Mouse (Mus musculus) thymus, adult 2 months (tissue): ENCODE data around the gene Gatb. TPM values are rescaled to one million over a fixed set of nuclear protein-coding genes. Genes with fewer than 3 reads are reported as not detected.

Experiments used
- DNase-seq: peaks from one replicate; pipeline ENCODE4 v3.0.0; 2021
- H3K27ac ChIP-seq: fragments of 200-500 bp; 2 replicates; pipeline ENCODE4 v1.5.1; 2012; ENCODE audit warnings: low read length, control low read depth; ENCODE audit not compliant: control insufficient read depth, insufficient read depth
- H3K27me3 ChIP-seq: fragments of 200-500 bp; 2 replicates; pipeline ENCODE4 v1.6.1; 2012; ENCODE audit warnings: mild to moderate bottlenecking, low read length, moderate library complexity, mixed read lengths; ENCODE audit not compliant: control insufficient read depth, insufficient read depth
- H3K36me3 ChIP-seq: fragments of 200-500 bp; 2 replicates; pipeline ENCODE4 v1.6.1; 2012; ENCODE audit warnings: mild to moderate bottlenecking, low read length, moderate library complexity; ENCODE audit not compliant: control insufficient read depth, insufficient read depth
- H3K4me1 ChIP-seq: fragments of 200-500 bp; replicated peaks from 2 replicates; pipeline ENCODE4 v1.6.1; 2012; ENCODE audit warnings: low read length; ENCODE audit not compliant: control insufficient read depth, insufficient read depth
- H3K4me3 ChIP-seq: fragments of 200-500 bp; 2 replicates; pipeline ENCODE4 v1.5.1; 2012; ENCODE audit warnings: mild to moderate bottlenecking, low read length, control low read depth, moderate library complexity; ENCODE audit not compliant: control insufficient read depth, insufficient read depth
- CTCF ChIP-seq: fragments of 200-500 bp; IDR thresholded peaks from 2 replicates; pipeline ENCODE4 v1.5.1; 2012; ENCODE audit warnings: mild to moderate bottlenecking, control low read depth, low read length, moderate library complexity, borderline replicate concordance; ENCODE audit not compliant: control insufficient read depth, poor library complexity, insufficient read depth; ENCODE audit errors: extremely low read depth
- POLR2A ChIP-seq: fragments of 200-500 bp; IDR thresholded peaks from 2 replicates; pipeline ENCODE4 v1.6.1; 2012; ENCODE audit warnings: mild to moderate bottlenecking, low read length, control low read depth, moderate library complexity; ENCODE audit not compliant: control insufficient read depth, poor library complexity, insufficient read depth; ENCODE audit errors: extremely low read depth
- WGBS: fragments of 180-500 bp; shearing (Covaris S2); methylation state at CpG from one replicate; pipeline ENCODE4 v1.1.7; 2018; 5-methylcytosine and 5-hydroxymethylcytosine counted together
- polyA plus RNA-seq: library from polyadenylated mRNA; depleted of rRNA; stranded (reverse); fragments of >200 nt; gene quantifications from 2 replicates; pipeline ENCODE4 v1.2.3, GENCODE M21; 2012; rRNA removed

The Gatb gene
- polyA plus RNA-seq, result 4.8 and 4.9 TPM in 2 replicates

DNA sequence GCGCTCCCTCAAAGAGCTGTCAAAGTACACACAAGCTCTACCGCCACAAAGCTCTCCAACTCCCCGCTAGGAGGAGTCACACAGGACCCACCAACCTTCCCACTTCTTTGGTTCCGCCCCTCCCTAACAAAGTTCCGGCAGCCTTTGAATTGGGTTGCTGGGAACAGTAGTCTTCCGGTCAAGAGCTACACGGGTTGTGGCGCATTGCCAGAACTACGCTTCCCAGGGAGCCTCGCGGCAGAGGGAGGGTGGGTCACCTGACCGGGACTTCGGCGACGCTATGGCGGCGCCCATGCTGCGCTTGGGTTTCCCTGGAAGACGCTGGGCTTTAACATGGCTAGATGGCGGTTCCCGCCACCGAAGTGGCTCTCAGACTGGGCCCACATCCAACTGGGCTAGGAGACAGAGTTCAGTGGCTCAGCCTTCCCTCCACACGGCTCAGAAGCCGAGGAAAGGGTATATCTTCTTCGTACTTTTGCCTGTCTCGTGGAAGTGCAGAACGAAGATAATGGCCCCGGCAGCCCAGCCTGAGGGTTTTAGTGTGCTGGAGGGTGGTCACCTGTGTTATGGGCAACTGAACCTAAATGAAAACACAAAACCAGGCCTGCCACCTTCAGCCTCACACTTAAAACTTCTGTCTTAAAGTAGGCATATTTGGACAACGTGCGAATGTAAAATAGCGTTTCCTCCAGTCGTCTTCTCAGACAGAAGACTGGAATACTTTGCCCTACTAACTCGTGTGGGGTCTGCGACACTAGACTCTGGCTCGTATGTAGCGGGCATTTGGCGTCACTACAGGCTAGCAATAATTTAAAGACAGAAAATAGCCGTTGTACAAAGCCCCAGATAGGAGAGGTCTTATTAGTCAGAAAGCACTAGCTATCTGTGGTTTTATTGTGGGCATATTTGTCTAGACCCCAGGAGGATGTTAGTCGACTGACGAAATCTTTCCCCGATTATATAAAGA, at the start of gene Gatb:
Gatb (plus strand) TSS at position 256 of the 967 bp plus-strand sequence.
- DNase-seq, result peak; percentile 94
- H3K27me3 ChIP-seq, result no peaks in the 10 kb centered on the region
- TF ChIP-seq CTCF (peak; percentile 69; the same call in 1 of the 2 replicates), POLR2A (peak; percentile 55; the same call in 1 of the 2 replicates)
- H3K4me3 ChIP-seq, result peak within 1 kb of the TSS; percentile 85
- 1% methylated on average over 41 of the region's 41 CpGs for WGBS
- H3K27ac ChIP-seq, result 0 out of 2 replicates have a peak within 1 kb of the TSS, but pooled peaks have one; percentile 7
- no peaks in the 10 kb centered on the region for H3K36me3 ChIP-seq
- peaks cover 3% of the 10 kb centered on the region; the same call in 1 of the 2 replicates for H3K4me1 ChIP-seq

- 94% methylated on average over 8 of the region's 8 CpGs for WGBS
Observed at GRCm38 (mm10) chr3:85530601-85531161, 43.2 kb upstream of the Gatb start.

GRCm38 (mm10) chr3:85532376-85532775, 41.5 kb upstream of the Gatb start:
- no peak overlapping the region for H3K27ac ChIP-seq
- no peak for DNase-seq
- 97% methylated on average over 3 of the region's 3 CpGs for WGBS
- H3K4me1 ChIP-seq, result no peaks in the 10 kb centered on the region
- TF ChIP-seq POLR2A (no peak), CTCF (no peak)
- H3K4me3 ChIP-seq, result no peak overlapping the region
- H3K27me3 ChIP-seq, result no peaks in the 10 kb centered on the region
- no peaks in the 10 kb centered on the region for H3K36me3 ChIP-seq

More at GRCm38 (mm10) chr3:85530601-85531161, 43.2 kb upstream of the Gatb start:
- TF ChIP-seq CTCF, result no peak
- TF ChIP-seq POLR2A, result no peak
- Histone ChIP-seq H3K36me3 (no peaks in the 10 kb centered on the region), H3K27me3 (no peaks in the 10 kb centered on the region), H3K27ac (no peak overlapping the region), H3K4me3 (no peak overlapping the region), H3K4me1 (no peaks in the 10 kb centered on the region)
- DNase-seq, result no peak

GRCm38 (mm10) chr3:85535042-85535441, 38.9 kb upstream of the Gatb start:
- H3K4me3 ChIP-seq, result no peak overlapping the region
- H3K27ac ChIP-seq, result no peak overlapping the region
- H3K4me1 ChIP-seq, result no peaks in the 10 kb centered on the region
- 89% methylated on average over 3 of the region's 3 CpGs for WGBS
- H3K36me3 ChIP-seq, result no peaks in the 10 kb centered on the region
- TF ChIP-seq CTCF, result no peak
- TF ChIP-seq POLR2A, result no peak
- H3K27me3 ChIP-seq, result no peaks in the 10 kb centered on the region
- DNase-seq, result no peak

GRCm38 (mm10) chr3:85535621-85536520, 38.0 kb upstream of the Gatb start:
- no peak for TF ChIP-seq CTCF
- TF ChIP-seq POLR2A, result no peak
- no peaks in the 10 kb centered on the region for H3K36me3 ChIP-seq
- whole genome bisulfite sequencing, result 89% methylated on average over 11 of the region's 11 CpGs
- no peak for DNase-seq
- H3K27ac ChIP-seq, result no peak overlapping the region
- H3K4me1 ChIP-seq, result no peaks in the 10 kb centered on the region
- H3K4me3 ChIP-seq, result no peak overlapping the region
- H3K27me3 ChIP-seq, result no peaks in the 10 kb centered on the region
